Mouse (Mus musculus) stomach, postnatal 0 days (tissue): ENCODE measurements around the gene Sema6d.

ENCODE experiments used
- CTCF ChIP-seq: IDR thresholded peaks from 2 replicates; pipeline ENCODE4 v1.5.1; 2016; ENCODE audit warnings: antibody characterized with exemption, low read depth, mild to moderate bottlenecking, moderate library complexity
- EP300 ChIP-seq: optimal IDR thresholded peaks from 2 replicates; pipeline ENCODE3; 2016; ENCODE audit warnings: antibody characterized with exemption

- TF ChIP-seq CTCF, result no peak
- TF ChIP-seq EP300, result no peak
These were observed 465.1 kb downstream of the Sema6d start for GRCm38 (mm10) chr2:124554751-124555415.
